Mouse (Mus musculus) erythroid progenitor cell, adult 5-6 weeks (primary cell): ENCODE data around the gene Rnf214. TPM values are rescaled to one million over a fixed set of nuclear protein-coding genes. Genes with fewer than 3 reads are reported as not detected.

ENCODE experiments used
- ATAC-seq: replicated peaks from 2 replicates; pipeline ENCODE4 v1.8.0; 2016; ENCODE audit warnings: moderate number of reproducible peaks, mild to moderate bottlenecking, moderate TSS enrichment, inconsistent platforms; ENCODE audit not compliant: poor library complexity, low FRiP score, severe bottlenecking
- total RNA-seq, 2 experiments: library from RNA; stranded (forward) in 1 of 2; stranded (reverse) in 1 of 2; fragments of 150-400 nt in 1 of 2; fragments of 186-747, 209-891 nt in 1 of 2; gene quantifications; 2 replicates each; pipeline versions ENCODE4 v1.2.3 to v1.2.4; 2015 to 2017; ENCODE audit warnings: low replicate concordance in 2 of 2

The Rnf214 gene
- total RNA-seq (2015; ENCODE audit: low replicate concordance), result 11.5 and 28.9 TPM in 2 replicates
- total RNA-seq (2017; ENCODE audit: low replicate concordance), result 71.4 and 81.8 TPM in 2 replicates

DNA sequence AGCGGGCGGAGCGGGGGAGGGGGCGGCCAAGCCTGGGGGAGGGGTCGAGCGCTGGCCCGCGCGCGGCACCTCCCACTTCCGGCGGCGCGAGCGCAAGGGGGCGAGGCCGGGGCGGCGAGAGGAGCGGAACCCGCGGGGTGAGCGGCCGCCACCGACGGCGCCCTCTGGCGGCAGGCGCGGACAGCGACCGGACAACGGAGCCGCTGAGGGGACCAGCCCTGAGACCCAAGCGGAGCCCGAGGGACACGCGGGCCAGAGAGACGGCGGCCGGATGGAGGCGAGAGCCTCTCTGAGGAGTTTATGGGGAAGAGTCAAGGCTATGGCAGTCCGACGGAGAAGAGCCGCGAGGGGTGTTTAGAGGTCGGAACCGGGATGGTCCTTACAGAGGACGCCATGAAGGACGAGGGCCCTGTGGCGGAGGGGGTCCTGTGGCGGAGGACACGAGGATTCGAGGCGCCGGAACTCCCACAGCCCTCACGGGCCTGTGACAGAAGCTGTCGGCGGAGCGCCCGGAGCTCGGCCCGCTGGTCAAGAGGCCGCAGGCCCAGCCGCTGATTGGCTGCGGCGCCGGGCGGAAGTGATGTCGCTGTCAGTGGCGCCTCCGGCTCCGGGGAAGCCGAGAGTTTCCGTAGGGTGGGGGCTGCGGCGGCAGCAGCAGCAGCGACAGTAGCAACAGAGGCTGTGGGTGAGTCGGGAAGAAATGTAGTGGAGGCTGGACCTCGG, at the start of gene Rnf214, which contains the start of gene Pcsk7:
Gene Rnf214, minus strand, starts transcription at position 557 of the 723 bp plus-strand sequence.
Gene Pcsk7, plus strand, starts transcription at position 143 of the 723 bp plus-strand sequence.
- ATAC-seq, result peak; percentile 94

DNA sequence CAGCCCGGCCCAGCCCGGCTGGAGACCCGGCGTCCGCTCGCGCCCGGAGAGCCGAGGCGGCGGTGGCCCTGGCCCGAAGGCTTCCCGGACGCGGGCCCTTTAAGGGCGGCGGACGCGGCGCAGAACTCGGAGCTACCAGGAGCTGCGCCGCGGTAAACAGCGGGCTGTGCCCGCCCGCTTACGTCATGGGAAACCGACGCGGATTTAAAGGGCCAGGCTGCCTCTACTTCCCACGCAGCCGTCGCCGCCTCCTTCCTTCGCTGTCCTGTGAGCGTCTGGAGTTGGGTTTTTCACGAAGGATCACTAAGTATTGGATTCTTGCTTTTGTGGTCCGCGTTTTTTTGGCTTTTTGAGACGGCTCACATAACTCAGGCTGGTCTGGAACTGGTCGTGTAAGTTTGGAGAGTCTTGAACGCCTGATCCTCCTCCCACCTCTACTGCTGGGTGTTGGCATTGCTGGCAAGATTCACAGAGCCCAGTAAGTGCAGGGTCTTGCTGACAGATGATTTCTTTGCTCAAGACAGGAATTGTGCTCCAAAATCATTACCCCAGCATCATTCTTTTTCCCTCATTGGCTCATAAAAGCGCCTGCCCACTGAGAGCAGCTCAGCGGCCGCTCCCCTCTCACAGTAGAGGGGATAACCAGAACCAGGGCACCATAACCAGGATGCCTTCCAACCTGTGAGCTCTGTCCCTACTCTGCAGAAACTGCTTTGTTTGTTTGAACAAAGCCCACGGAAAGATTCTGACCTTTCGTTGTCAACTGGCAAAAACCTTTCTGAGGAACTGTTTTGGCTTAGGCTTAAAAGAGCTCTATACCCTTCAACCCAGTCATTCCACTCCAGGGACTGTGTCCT, 48.6 kb upstream of the Rnf214 start, which contains the start of gene Sidt2:
Gene Sidt2, minus strand, starts transcription at position 152 of the 857 bp plus-strand sequence.
- ATAC-seq, result peak; percentile 92

DNA sequence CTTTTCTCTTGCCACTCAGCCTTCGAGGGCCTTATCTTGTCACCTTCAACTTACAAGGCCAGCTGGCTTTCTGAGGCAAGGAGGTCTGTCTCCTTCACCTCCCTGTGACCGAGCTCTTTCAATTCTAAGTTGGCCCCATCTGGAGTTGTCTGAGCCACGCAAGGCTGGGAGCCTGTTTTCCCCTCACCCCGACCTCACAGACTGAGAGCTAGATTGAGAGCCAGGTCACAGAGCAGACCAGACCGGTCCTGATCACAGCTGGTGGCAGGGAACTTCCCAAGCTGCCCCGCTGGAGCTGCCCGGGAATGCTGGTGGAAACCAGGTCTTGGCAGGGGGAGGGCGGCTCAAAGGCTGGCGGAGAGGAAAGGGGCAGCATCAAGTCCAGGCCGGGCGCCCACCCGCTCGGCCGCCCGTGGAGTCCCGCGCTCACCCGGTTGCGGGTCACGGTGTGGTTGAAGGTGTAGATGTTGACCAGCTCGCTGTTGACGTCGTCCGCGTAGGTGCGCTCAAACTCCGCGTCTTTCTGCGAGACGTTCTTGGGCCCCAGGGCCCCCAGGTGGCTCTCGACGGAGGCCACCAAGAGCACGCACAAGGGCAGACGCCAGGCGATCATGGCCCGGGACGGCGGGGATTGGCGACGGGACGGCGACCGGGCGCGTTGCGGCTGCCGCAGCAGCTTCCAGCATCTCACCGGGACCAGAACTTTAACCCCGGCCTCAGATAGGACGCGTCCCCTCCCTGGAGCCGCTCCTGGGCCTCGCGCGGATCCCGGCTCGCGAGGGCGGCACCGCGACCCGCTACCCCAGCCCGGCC, 47.8 kb upstream of the Rnf214 start:
- ATAC-seq, result peak; percentile 18; the same call in 1 of the 2 replicates

DNA sequence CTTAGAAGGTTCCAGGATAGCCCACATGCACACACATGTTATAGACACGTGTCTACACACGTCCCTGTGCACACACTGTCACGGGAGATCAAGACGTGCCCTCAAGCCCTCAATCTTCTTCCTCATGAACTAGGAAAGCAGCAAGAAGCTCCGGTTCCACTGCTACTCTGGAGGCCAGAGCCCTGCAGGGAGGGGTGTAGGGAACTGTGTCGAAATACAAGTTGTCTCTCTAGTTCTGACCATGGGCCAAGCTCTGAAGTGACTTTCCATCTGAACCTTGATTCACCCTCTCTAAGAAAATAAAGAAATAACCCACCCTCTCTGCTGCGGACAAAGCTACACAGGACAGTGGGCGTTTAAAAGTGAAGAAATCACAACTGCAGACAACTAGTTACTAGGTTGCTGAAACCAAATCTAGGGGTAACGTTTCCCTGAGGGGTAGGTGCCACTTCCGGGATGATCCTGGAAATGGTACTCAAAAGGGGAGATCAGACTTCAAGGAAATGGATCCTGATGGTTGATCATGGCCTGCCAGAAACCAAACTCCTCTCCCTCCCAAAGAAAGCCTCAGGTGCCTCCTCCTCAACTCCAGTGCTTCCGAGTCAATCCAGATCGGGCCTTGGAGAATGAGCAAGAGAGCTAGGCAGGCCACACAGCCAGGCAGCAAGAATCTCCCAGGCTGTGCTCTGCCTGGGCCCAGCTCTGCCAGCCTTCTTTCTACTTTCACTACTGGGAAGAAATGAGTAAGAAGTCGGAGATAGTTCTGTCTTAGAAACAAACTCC, 47.0 kb upstream of the Rnf214 start:
- no peak; the same call in 1 of the 2 replicates for ATAC-seq

- no peak for ATAC-seq
These were observed 46.2 kb upstream of the Rnf214 start for GRCm38 (mm10) chr9:45952890-45953289.

DNA sequence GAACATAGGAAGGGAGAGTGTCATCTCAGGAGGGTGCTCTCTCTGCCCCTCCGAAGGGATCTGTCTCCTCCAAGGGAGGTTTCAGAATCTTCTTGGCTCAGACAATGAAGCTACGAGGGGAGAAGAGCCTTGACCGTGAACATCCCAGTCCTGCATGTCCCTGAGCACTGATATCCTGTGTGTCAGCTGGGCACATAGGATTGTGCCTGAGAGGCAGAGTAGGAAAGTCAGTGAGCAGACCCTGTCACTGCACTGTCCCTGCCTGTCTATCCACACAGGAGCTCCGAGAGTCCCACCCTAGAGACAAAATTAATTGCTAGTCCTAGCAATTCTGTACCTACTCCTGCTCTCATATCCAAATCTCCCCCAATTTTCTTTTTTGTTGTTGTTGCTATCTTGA, 45.3 kb upstream of the Rnf214 start:
- no peak for ATAC-seq

- no peak for ATAC-seq
These were observed 40.1 kb upstream of the Rnf214 start for GRCm38 (mm10) chr9:45946872-45947183.

DNA sequence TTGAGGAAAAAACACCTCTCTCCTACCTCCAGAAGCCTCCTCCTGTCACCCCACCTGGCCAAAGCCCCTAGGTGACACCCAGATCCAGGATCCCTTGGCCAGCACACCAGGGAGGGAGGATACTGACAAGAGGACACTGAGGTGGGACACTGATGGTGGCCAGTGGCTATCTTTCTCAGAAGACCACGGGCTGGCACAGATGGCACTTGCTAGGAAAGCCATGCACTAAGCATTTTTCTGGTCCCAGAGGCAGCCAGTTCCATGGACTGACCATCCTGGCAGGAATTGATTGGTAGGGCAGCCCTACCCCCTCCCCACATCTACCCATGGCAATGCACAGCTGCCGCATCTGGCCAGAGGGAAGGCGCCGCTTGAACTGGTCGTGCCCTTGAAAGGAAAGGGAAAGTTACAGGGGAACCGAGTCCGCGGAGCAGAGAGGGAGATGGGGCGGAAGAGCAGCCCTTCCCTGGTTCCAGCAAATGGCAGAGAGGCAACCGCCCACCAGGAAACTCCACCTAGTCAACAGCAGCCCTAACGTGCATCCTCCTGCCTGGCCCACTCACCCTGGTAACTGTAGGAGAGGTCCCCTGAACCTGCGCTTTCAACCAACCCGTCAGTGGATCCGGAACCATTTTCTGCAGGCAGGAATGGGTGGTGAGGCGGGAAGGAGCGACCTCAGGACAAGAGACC, 39.6 kb upstream of the Rnf214 start:
- no peak for ATAC-seq

DNA sequence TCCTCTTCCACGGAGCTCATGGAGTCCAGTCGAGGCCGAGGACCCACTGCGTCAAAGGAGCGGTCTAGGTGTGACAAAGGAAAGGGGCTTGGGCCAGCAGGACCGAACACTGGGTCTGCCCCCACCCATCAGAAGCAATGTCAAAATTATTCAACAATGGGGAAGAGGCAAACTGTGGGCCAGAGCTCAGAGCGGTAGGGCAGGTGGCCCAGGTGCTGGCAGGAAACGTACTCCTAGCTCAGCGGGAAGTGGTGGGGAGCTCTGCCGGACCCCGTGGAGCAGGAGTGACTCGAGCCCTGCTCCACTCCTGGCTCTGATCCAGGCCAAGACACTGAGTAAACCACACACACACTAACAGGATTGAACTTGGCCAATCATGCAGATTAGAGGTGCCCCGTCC, 39.0 kb upstream of the Rnf214 start:
- ATAC-seq, result no peak

GRCm38 (mm10) chr9:45944506-45945400, 38.0 kb upstream of the Rnf214 start:
- ATAC-seq, result no peak

DNA sequence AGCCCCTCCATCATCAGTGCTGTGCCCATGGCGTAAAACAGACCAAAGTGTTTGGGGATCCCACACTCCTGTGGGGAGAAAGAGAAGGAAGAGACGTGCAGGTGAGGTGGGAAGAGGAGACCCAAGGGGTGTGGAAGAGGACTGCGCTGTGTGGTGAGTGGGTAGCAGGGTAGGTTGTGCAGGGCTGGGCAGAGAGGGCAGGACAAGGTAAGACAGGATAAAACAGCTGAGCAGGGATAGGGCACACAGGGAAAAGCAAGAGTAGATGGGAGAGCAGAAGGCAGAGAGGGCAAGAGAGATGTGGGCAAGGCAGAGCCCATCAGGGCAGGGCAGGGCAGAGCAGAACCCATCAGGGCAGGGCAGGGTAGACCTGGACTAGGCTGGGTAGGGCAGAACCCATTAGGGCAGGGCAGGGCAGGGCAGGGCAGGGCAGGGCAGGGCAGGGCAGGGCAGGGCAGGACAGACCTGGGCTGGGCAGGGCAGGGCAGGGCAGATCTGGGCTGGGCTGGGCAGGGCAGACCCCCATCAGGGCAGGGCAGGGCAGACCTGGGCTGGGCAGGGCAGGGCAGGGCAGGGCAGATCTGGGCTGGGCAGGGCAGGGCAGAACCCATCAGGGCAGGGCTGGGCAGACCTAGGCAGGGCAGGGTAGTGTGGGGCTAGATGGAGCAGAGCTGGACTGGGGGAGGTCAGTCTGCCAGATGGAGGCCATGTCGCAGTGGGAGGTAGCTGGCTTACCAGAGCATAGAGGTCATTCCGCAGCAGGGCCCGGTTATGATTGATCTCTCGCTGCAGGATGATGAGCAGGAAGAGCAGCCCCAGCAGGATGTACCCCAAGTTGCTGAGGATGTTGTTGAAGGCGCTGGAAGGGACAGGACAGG, 37.2 kb upstream of the Rnf214 start:
- no peak for ATAC-seq

GRCm38 (mm10) chr9:45942916-45943315, 36.2 kb upstream of the Rnf214 start:
- ATAC-seq, result no peak

- no peak for ATAC-seq
These were observed 35.8 kb upstream of the Rnf214 start for GRCm38 (mm10) chr9:45942464-45942863.

DNA sequence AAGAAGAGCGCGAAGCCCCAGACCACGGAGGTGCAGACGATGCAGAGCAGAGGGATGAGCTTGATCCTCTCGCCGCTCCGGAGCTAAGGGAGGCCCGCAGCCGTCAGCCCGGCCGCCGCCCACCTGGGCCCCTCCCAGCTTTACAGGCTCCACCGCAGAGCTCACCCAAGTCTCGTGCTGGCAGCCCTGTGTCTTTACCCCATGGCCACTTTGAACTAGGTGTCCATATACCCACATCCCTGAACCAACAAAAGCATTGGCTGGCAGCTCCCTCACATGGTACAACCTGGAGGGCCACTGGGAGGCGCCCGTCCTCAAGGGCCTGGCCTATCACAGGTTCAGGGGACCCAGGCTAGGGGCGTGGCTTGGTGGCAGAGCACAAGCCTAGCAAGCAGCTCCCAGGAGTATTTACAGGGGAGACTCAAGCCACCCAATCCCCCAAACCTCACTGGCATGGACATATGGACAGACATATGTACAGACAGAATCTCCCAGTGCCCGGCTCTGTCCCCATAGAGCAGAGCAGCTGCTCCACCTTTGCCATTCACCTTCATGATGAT, 34.7 kb upstream of the Rnf214 start:
- ATAC-seq, result 0 out of 2 replicates have a peak, but pooled peaks have one; percentile 36

- ATAC-seq, result no peak
These were observed 33.1 kb upstream of the Rnf214 start for GRCm38 (mm10) chr9:45939794-45940193.

DNA sequence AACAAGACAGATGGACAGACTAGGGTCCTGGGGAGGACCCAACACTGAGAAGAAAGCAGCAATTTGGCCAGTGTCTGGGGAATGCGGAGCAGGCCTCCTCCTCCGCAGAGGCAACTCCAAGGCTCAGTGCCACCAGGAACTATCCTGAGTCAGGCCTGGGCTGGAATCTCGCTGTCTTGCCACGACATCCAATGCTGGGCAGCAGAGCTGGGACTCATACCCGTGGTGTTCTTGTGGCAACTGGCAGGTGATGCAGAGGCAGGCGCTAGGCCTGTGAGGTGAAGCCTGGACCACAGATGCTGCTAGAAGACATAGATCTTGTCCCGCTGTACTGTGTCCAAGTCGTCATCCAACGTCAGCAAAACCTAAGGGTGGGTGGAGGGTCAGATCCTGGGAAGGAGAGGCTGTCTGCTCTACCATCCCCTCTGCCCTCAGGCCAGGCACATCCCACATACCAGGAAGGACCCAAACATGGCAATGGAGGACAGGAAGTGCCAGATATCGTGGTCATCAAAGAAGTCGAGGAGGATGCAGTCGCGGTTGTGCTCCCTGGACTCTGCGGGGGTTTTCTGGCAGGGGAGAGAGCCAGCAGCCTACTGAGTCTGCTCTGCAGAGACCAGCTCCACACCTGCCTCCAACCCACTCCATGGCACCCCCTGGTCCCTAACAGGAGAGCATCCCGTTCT, 32.4 kb upstream of the Rnf214 start:
- no peak for ATAC-seq
